Mouse (Mus musculus) thymus, adult 2 months (tissue): ENCODE measurements around the gene Slain2.

Experiments
- CTCF ChIP-seq: fragments of 200-500 bp; IDR thresholded peaks from 2 replicates; pipeline ENCODE4 v1.5.1; 2012; ENCODE audit warnings: mild to moderate bottlenecking, control low read depth, low read length, moderate library complexity, borderline replicate concordance; ENCODE audit not compliant: control insufficient read depth, poor library complexity, insufficient read depth; ENCODE audit errors: extremely low read depth
- POLR2A ChIP-seq: fragments of 200-500 bp; IDR thresholded peaks from 2 replicates; pipeline ENCODE4 v1.6.1; 2012; ENCODE audit warnings: mild to moderate bottlenecking, low read length, control low read depth, moderate library complexity; ENCODE audit not compliant: control insufficient read depth, poor library complexity, insufficient read depth; ENCODE audit errors: extremely low read depth

GRCm38 (mm10) chr5:72899255-72899654, 14.8 kb upstream of the Slain2 start:
- TF ChIP-seq POLR2A (no peak), CTCF (no peak)
